8 mouse cellular contexts compared by ENCODE assay signal in the genomic region with DNA sequence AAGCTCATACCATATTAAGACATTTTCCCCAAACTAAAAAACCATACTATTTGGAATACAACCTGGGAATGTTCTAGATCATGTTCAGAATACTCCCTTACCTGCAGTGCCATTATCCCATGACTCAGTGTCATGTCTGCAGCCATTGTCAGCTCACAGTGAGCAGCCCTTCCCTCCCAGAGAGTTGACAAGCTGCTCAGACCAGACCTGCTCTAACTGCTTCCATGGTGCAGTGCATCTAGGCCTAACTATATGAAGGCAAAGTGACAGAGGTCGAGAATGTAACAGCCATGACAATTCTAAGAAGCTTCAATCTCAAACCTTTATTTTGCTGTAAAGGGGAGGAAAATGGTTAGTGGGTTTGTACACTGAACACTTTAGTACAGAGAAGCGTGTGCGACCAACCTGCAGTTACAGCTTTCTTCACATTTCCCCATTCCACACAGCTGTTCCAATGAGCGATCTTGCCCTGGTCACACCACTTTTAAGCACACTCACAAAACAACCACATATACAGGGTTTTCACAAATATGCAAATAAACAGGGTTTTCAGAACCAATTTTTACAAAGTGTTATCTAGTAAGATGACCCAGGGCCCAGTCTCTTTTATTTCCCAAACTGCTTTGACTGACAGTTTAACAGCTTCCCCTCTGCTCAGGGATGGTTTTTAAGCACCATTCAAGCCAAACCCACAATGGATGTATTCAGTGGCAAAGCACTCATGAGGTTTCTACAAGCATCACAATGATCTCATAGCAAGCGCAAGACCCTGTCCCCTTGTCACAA. TPM values are rescaled to one million over a fixed set of nuclear protein-coding genes. Genes with fewer than 3 reads are reported as not detected.
DNase-seq lines count a peak whose midpoint lies in the region; ATAC-seq and TF ChIP-seq lines count a peak whose summit lies in the region.

No protein-coding gene starts in this region.

- no peak for ATAC-seq in hindbrain, postnatal 0 days
- ATAC-seq in neural tube, embryonic 15.5 days (ENCODE audit: low FRiP score): no peak

- no peaks in the 10 kb centered on the region for H3K27me3 ChIP-seq in hindbrain, postnatal 0 days (ENCODE audit: insufficient read depth, low read length)
- H3K27me3 ChIP-seq in neural tube, embryonic 15.5 days (replicated peaks): no peaks in the 10 kb centered on the region

- TF ChIP-seq CTCF in hindbrain, postnatal 0 days (IDR thresholded peaks at IDR 0.05; ENCODE audit: low read depth): no peak

- DNase-seq in embryo, embryonic 10 days (ENCODE audit: low spot score): peak; percentile 45
- no peak for DNase-seq in embryo, embryonic 9.5 days (ENCODE audit: extremely low spot score)
- peak; percentile 83 for DNase-seq in 3T3-L1 (ENCODE audit: low read depth, low spot score)
- DNase-seq in c-Kit-positive CD71-positive TER-119-positive erythroid progenitor cells, embryonic 14.5 days (ENCODE audit: low spot score): peak; percentile 37
- no peak for DNase-seq in hindbrain, postnatal 0 days (ENCODE audit: low spot score)
- no peak for DNase-seq in right cerebral cortex, postnatal 36 days (ENCODE audit: low spot score in 2 of 2)
- DNase-seq in left cerebral cortex, postnatal 36 days (ENCODE audit: low spot score in 2 of 2): no peak

- H3K4me2 ChIP-seq in hindbrain, postnatal 0 days (ENCODE audit: low read depth, low read length): peak overlapping the region; percentile 60
- H3K4me2 ChIP-seq in neural tube, embryonic 15.5 days: peak overlapping the region; percentile 73; the same call in 1 of the 2 replicates

- peak overlapping the region; percentile 17; the same call in 1 of the 2 replicates for H3K27ac ChIP-seq in hindbrain, postnatal 0 days
- H3K27ac ChIP-seq in neural tube, embryonic 15.5 days (replicated peaks): peak overlapping the region; percentile 51; the same call in 1 of the 2 replicates

- H3K4me1 ChIP-seq in hindbrain, postnatal 0 days (ENCODE audit: insufficient read depth, low read length): peaks cover 12% of the 10 kb centered on the region
- peaks cover 57% of the 10 kb centered on the region for H3K4me1 ChIP-seq in neural tube, embryonic 15.5 days

- 0 out of 2 replicates have a peak overlapping the region, but pooled peaks have one; percentile 7 for H3K9ac ChIP-seq in hindbrain, postnatal 0 days (replicated peaks; ENCODE audit: low read length)
- no peak overlapping the region for H3K9ac ChIP-seq in neural tube, embryonic 15.5 days (replicated peaks)

- intact Hi-C loops in left cerebral cortex, postnatal 36 days (cut with DNase I): no loop called here

- no peaks in the 10 kb centered on the region for H3K36me3 ChIP-seq in hindbrain, postnatal 0 days (ENCODE audit: insufficient read depth, low read length)
- H3K36me3 ChIP-seq in neural tube, embryonic 15.5 days: no peaks in the 10 kb centered on the region

- WGBS in hindbrain, postnatal 0 days: 46% methylated on average over 5 of the region's 5 CpGs
- 40% methylated on average over 5 of the region's 5 CpGs for WGBS in neural tube, embryonic 15.5 days

- no peak overlapping the region for H3K4me3 ChIP-seq in hindbrain, postnatal 0 days (ENCODE audit: low read length)
- H3K4me3 ChIP-seq in neural tube, embryonic 15.5 days (replicated peaks): no peak overlapping the region

- H3K9me3 ChIP-seq in hindbrain, postnatal 0 days (ENCODE audit: low read length): no peaks in the 10 kb centered on the region
- H3K9me3 ChIP-seq in neural tube, embryonic 15.5 days (replicated peaks): no peaks in the 10 kb centered on the region

RNA-seq across cellular contexts. Expression of a gene that starts 32.9 kb away (rescaled TPM):
- 19.8 and 43.2 TPM in 2 replicates for total RNA-seq in hindbrain, postnatal 0 days (2014; rRNA removed)
- polyA plus RNA-seq in hindbrain, postnatal 0 days (2015; fragmentation: Nextera tagmentation; extraction: Ambion mirVana): 12.5 and 13.7 TPM in 2 replicates
- 13.8 and 23.4 TPM in 2 replicates for polyA plus RNA-seq in neural tube, embryonic 15.5 days (2015; fragmentation: Nextera tagmentation; extraction: Ambion mirVana)
- 10 to 100 TPM; 11.6 to 13.3 TPM for total RNA-seq in left cerebral cortex, postnatal 36 days (2021)

RNA-seq across cellular contexts. Expression of a gene that starts 35.4 kb away (rescaled TPM):
- total RNA-seq in hindbrain, postnatal 0 days (2014; rRNA removed): 2.1 and 6.0 TPM in 2 replicates
- polyA plus RNA-seq in hindbrain, postnatal 0 days (2015; fragmentation: Nextera tagmentation; extraction: Ambion mirVana): 1.8 and 2.8 TPM in 2 replicates
- 2.0 and 3.9 TPM in 2 replicates for polyA plus RNA-seq in neural tube, embryonic 15.5 days (2015; fragmentation: Nextera tagmentation; extraction: Ambion mirVana)
- 1 to 10 TPM; 3.0 to 4.1 TPM for total RNA-seq in left cerebral cortex, postnatal 36 days (2021)

RNA-seq across cellular contexts. Expression of a gene that starts 51.8 kb away (rescaled TPM):
- 7.5 and 10.1 TPM in 2 replicates for total RNA-seq in hindbrain, postnatal 0 days (2014; rRNA removed)
- 7.1 and 7.5 TPM in 2 replicates for polyA plus RNA-seq in hindbrain, postnatal 0 days (2015; fragmentation: Nextera tagmentation; extraction: Ambion mirVana)
- 8.9 and 10.0 TPM in 2 replicates for polyA plus RNA-seq in neural tube, embryonic 15.5 days (2015; fragmentation: Nextera tagmentation; extraction: Ambion mirVana)
- total RNA-seq in left cerebral cortex, postnatal 36 days (2021): 1 to 10 TPM; 4.3 to 4.5 TPM

Comparison
In these comparisons a context has a peak if more than half of its experiments do, and no peak if none do; other contexts are left out.
1. DNase-seq: peak in embryo, embryonic 10 days (single experiment), 3T3-L1 (single experiment) and c-Kit-positive CD71-positive TER-119-positive erythroid progenitor cells, embryonic 14.5 days (single experiment); none in embryo, embryonic 9.5 days (single experiment), hindbrain, postnatal 0 days (single experiment), right cerebral cortex, postnatal 36 days (0 of 2) and left cerebral cortex, postnatal 36 days (0 of 2).